Mouse (Mus musculus): ENCODE results near the gene AW011738.

AW011738 gene

DNA sequence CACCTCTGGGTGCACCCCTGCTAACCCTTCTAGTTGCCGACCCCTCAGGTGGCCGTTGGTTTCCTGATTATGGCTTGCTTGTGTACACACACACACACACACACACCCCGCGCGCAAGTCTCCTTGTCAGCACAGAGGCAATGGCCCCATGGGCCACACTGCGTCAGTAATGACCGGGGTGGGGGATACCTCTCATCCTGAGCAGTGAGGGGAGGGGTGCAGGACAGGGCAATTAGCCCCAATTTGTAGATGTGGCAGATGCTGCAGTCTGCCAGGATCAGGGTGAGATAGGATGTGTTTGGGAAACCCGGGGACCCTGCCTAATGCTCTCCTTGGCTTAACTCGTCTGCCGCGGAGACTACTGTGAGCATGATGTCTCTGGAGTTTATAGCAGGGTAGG is 46.5 kb downstream of the AW011738 start:
- DNase-seq, result no peak

DNA sequence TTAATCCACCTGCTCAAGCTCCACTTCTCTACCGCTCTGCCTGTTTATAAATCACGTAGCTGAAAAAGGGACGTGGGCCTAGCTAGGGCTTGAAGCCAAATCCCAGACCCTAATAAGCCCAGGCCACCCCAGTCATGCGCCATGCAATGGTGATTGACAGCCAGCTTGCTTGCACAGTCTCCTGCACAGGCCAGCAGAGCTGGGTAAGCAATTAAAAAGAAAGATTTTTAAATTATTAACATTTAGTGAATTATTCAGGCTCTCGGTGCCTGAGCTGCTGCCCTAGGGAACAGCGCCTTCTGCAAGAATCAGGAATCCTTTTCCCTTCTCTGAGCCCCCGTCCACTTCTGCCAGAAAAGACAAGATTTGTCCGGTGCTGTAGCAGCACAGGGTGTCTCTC is 48.0 kb downstream of the AW011738 start:
- DNase-seq, result no peak

DNA sequence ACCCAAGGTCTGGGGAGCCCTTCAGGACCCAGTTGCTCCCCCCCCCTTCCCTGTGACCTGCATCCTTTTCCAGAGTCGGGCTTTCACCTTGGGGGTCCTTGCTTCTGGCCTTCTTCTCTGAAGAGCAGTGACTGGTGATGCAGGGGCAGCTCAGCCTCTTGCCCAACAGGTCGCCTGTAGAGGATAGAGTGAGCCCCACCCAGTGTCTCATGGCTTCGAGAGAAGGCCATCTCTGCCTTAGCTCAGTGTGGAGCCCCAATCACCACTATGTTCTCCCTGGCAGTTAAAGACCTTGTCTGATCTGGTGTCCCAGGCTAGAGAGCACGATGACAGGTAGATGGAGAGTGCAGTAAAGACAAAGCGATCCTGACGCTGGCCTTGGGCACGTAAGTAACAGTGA is 49.0 kb downstream of the AW011738 start:
- DNase-seq, result no peak

DNA sequence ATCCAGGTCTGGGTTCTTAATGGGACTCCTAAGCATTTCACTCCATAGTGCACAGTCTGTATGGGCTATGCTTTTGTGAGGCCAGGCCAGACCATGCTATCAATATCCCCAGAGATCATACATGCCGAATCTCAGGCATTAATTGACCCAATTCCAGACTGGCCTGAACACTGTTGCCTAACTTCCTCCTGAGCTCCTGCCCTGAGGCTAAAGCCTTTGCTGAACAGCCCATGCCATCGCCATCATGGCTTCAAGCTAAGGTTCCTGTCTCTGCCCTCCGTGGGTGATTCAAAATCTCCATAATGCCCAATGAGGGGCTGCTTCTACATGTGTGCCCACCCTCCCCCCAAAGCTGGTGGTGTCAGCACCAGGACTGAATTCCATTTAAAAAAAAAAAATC is 49.5 kb downstream of the AW011738 start:
- DNase-seq, result no peak

- DNase-seq, result no peak
Observed at GRCm38 (mm10) chr4:156253043-156253442, 49.9 kb downstream of the AW011738 start.

DNA sequence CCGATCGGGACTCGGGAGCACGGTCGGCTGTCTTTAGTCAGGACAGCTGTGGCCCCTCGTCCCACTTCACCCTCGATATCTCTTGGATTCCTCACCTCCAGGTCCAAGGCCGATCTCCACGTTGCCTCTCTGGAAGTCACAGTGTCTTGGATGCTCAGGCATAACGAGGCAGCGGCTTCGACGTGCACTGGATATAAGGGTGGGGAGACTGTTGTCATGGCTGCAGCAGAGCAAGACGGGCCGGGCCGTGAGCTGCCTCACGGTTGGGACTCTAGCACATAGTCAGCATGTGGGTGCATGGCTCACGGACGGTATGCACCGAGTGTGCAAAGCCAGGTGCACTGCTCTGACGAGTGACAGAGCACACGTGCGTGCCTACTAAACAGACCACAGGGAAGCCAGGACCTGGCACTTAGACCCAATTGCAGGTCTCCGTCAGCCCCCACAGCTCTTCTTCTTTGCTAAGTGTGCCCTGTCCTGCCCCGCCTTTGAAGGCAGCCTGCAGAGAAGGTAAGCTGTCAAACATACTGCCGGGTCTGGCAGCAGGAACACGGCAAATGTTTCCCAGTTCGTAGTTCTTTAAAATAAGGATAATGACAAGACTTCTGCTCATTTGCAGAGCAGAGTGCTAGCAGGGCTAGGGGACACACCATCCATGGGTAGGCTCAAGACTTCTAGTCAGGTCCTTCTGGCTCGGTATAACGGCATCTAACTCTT is 51.4 kb downstream of the AW011738 start:
- DNase-seq, result no peak
